Mouse (Mus musculus): ENCODE measurements around the gene Csrp1. TPM values are rescaled to one million over a fixed set of nuclear protein-coding genes. Genes with fewer than 3 reads are reported as not detected.

Gene Csrp1
- polyA plus RNA-seq, 1 experiment from 2014 or later = 17.7 TPM

DNA sequence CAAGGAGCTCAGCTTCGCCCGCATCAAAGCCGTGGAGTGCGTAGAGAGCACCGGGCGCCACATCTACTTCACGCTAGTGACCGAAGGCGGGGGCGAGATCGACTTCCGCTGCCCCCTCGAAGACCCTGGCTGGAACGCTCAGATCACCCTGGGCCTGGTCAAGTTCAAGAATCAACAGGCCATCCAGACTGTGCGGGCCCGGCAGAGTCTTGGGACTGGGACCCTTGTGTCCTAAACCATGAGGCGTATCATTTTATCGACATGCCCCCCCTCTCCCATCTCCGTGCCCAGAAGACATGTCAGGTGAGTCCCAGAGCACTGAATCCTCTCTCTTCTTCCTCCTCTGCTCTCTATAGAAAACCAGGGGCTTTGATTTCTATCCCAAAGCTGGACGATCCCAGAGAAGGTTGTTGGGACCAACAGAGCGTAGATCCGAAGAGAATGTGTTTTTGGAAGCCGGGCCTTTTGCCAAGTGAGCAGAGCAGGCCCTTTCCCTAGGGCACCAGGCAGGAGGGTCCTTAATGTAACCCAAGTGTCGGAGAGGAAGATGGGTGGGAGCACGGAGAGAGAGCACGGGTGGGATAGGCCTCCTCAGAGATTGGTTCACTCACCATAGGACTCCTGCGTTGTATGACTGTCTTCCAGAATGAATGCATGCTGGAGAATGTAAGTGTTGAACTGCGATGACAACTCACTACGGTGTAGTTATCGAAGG lies 46.9 kb downstream of the Csrp1 start:
- H3K9me3 ChIP-seq = no peaks in the 10 kb centered on the region
- no peaks in the 10 kb centered on the region for H3K36me3 ChIP-seq
- 30% methylated on average over 30 of the region's 30 CpGs for WGBS
- 0 out of 2 replicates have a peak, but pooled peaks cover 2% of the 10 kb centered on the region for H3K27me3 ChIP-seq
- peak overlapping the region; percentile 99 for H3K4me2 ChIP-seq (replicated peaks)
- peak overlapping the region; percentile 76 for H3K27ac ChIP-seq (replicated peaks)
- peaks cover 26% of the 10 kb centered on the region for H3K4me1 ChIP-seq
- ATAC-seq (replicated peaks) = no peak
- peak overlapping the region; percentile 71 for H3K4me3 ChIP-seq
- peak overlapping the region; percentile 70 for H3K9ac ChIP-seq (replicated peaks)

GRCm38 (mm10) chr1:135767324-135767890 lies 47.5 kb downstream of the Csrp1 start:
- Histone ChIP-seq H3K4me3 (peak overlapping the region; percentile 71), H3K27ac (replicated peaks) (no peak overlapping the region), H3K9ac (replicated peaks) (no peak overlapping the region), H3K9me3 (no peaks in the 10 kb centered on the region), H3K27me3 (0 out of 2 replicates have a peak, but pooled peaks cover 2% of the 10 kb centered on the region), H3K36me3 (no peaks in the 10 kb centered on the region), H3K4me1 (peaks cover 26% of the 10 kb centered on the region), H3K4me2 (replicated peaks) (peak overlapping the region; percentile 99)
- ATAC-seq (replicated peaks) = no peak
- WGBS = 86% methylated on average over 4 of the region's 4 CpGs

GRCm38 (mm10) chr1:135768400-135768799 lies 48.5 kb downstream of the Csrp1 start:
- H3K27me3 ChIP-seq = 0 out of 2 replicates have a peak, but pooled peaks cover 2% of the 10 kb centered on the region
- no peak overlapping the region for H3K9ac ChIP-seq (replicated peaks)
- WGBS = 96% methylated on average over 2 of the region's 2 CpGs
- H3K4me3 ChIP-seq = no peak overlapping the region
- no peaks in the 10 kb centered on the region for H3K9me3 ChIP-seq
- ATAC-seq (replicated peaks) = no peak
- peaks cover 26% of the 10 kb centered on the region for H3K4me1 ChIP-seq
- no peak overlapping the region for H3K4me2 ChIP-seq (replicated peaks)
- H3K27ac ChIP-seq (replicated peaks) = no peak overlapping the region
- H3K36me3 ChIP-seq = no peaks in the 10 kb centered on the region

- H3K36me3 ChIP-seq = no peaks in the 10 kb centered on the region
- WGBS = 83% methylated on average over 7 of the region's 7 CpGs
- no peaks in the 10 kb centered on the region for H3K27me3 ChIP-seq
- peaks cover 26% of the 10 kb centered on the region for H3K4me1 ChIP-seq
- ATAC-seq (replicated peaks) = no peak
- H3K9ac ChIP-seq (replicated peaks) = no peak overlapping the region
- no peak overlapping the region for H3K4me2 ChIP-seq (replicated peaks)
- H3K4me3 ChIP-seq = no peak overlapping the region
- no peaks in the 10 kb centered on the region for H3K9me3 ChIP-seq
- H3K27ac ChIP-seq (replicated peaks) = no peak overlapping the region
Measured at GRCm38 (mm10) chr1:135770237-135770636, 50.4 kb downstream of the Csrp1 start.

GRCm38 (mm10) chr1:135770896-135771572 lies 51.2 kb downstream of the Csrp1 start:
- no peak overlapping the region for H3K9ac ChIP-seq (replicated peaks)
- H3K4me2 ChIP-seq (replicated peaks) = no peak overlapping the region
- ATAC-seq (replicated peaks) = no peak
- no peaks in the 10 kb centered on the region for H3K9me3 ChIP-seq
- WGBS = 59% methylated on average over 12 of the region's 12 CpGs
- H3K36me3 ChIP-seq = no peaks in the 10 kb centered on the region
- H3K27ac ChIP-seq (replicated peaks) = no peak overlapping the region
- H3K4me1 ChIP-seq = peaks cover 19% of the 10 kb centered on the region
- H3K4me3 ChIP-seq = no peak overlapping the region
- H3K27me3 ChIP-seq = no peaks in the 10 kb centered on the region

GRCm38 (mm10) chr1:135771573-135771970 lies 51.7 kb downstream of the Csrp1 start:
- Histone ChIP-seq H3K4me1 (peaks cover 14% of the 10 kb centered on the region), H3K27me3 (no peaks in the 10 kb centered on the region), H3K9me3 (no peaks in the 10 kb centered on the region), H3K4me2 (replicated peaks) (no peak overlapping the region), H3K36me3 (no peaks in the 10 kb centered on the region), H3K9ac (replicated peaks) (no peak overlapping the region), H3K27ac (replicated peaks) (no peak overlapping the region), H3K4me3 (no peak overlapping the region)
- WGBS = 70% methylated on average over 8 of the region's 8 CpGs
- no peak for ATAC-seq (replicated peaks)

DNA sequence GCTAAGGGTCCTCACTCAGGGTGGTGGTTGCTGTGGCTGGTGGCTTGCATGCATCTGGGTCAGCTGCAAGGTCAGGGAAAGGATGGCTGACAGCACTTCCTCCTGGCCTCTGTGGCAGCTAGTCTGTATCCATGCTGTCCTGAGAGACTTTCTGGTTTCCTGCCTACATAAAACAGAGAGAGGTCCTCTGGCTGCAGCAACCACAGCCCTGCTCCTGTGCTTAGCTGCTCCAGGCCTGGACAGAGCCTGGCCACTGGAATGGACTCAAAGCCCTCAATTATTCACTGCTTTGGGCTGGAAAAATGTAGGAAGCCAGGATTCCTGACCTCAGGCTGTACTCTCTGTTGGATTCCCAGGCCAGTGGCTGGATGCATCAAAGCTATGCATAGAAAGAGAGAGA lies 56.7 kb downstream of the Csrp1 start:
- no peak for ATAC-seq (replicated peaks)
- 0 out of 2 replicates have a peak, but pooled peaks cover 5% of the 10 kb centered on the region for H3K4me1 ChIP-seq
- H3K27me3 ChIP-seq = no peaks in the 10 kb centered on the region
- no peak overlapping the region for H3K4me2 ChIP-seq (replicated peaks)
- H3K9ac ChIP-seq (replicated peaks) = no peak overlapping the region
- H3K9me3 ChIP-seq = no peaks in the 10 kb centered on the region
- H3K27ac ChIP-seq (replicated peaks) = no peak overlapping the region
- H3K36me3 ChIP-seq = no peaks in the 10 kb centered on the region
- no peak overlapping the region for H3K4me3 ChIP-seq

GRCm38 (mm10) chr1:135777046-135777445 lies 57.2 kb downstream of the Csrp1 start:
- Histone ChIP-seq H3K27ac (replicated peaks) (no peak overlapping the region), H3K4me3 (no peak overlapping the region), H3K27me3 (no peaks in the 10 kb centered on the region), H3K4me2 (replicated peaks) (no peak overlapping the region), H3K9ac (replicated peaks) (no peak overlapping the region), H3K4me1 (0 out of 2 replicates have a peak, but pooled peaks cover 5% of the 10 kb centered on the region), H3K36me3 (no peaks in the 10 kb centered on the region), H3K9me3 (no peaks in the 10 kb centered on the region)
- WGBS = 97% methylated on average over 1 of the region's 1 CpGs
- no peak for ATAC-seq (replicated peaks)

DNA sequence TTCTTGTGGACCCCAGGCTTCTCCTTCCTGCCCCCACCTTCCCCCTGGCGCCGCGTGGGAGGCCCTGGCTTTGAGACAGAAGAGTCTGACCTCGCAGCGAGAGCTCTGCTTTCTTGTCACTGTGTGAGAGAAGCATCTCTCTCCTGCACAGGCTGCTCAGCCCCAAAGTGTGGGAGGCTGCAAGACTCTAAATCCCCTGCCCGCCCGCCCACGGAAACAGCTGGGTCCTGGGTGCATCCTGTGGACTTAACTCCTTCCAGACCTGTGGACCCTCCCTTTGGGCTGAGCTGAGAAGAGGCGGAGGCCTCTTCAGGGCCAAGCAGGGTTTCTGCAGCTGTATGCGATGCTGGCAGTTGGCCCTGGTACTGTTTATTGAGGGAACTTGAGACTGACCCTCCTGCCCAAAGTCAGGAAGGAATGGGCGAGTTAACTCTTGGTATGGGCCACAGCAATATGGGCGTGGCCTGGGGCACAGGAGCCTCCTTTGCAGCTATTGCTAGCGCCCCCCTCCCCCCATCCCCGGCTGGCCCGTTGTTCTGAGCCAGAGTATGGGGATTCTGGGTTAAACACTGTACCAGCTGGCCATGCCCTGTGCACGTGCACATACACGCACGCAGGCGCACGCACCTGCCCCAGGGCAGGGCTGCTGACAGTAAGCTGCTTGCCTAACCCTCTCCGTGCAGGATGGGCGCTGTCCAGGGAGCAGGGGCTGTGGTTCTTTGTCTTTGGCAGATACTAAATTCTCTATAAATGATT lies 59.1 kb downstream of the Csrp1 start, which contains the start of gene Tnni1:
TSS of gene Tnni1 (plus strand) at position 655 of the 756 bp plus-strand sequence.
- Histone ChIP-seq H3K4me2 (replicated peaks) (no peak within 1 kb of the TSS), H3K4me3 (no peak within 1 kb of the TSS), H3K9me3 (no peaks in the 10 kb centered on the region), H3K9ac (replicated peaks) (no peak within 1 kb of the TSS), H3K36me3 (no peaks in the 10 kb centered on the region), H3K4me1 (0 out of 2 replicates have a peak, but pooled peaks cover 5% of the 10 kb centered on the region), H3K27ac (replicated peaks) (no peak within 1 kb of the TSS), H3K27me3 (no peaks in the 10 kb centered on the region)
- no peak for ATAC-seq (replicated peaks)
- 38% methylated on average over 22 of the region's 22 CpGs for WGBS

- Histone ChIP-seq H3K4me1 (0 out of 2 replicates have a peak, but pooled peaks cover 5% of the 10 kb centered on the region), H3K9ac (replicated peaks) (no peak overlapping the region), H3K36me3 (no peaks in the 10 kb centered on the region), H3K27me3 (no peaks in the 10 kb centered on the region), H3K27ac (replicated peaks) (no peak overlapping the region), H3K4me3 (no peak overlapping the region), H3K9me3 (no peaks in the 10 kb centered on the region), H3K4me2 (replicated peaks) (no peak overlapping the region)
- ATAC-seq (replicated peaks) = no peak
- WGBS = 65% methylated on average over 4 of the region's 4 CpGs
Measured at GRCm38 (mm10) chr1:135780649-135781048, 60.8 kb downstream of the Csrp1 start.

DNA sequence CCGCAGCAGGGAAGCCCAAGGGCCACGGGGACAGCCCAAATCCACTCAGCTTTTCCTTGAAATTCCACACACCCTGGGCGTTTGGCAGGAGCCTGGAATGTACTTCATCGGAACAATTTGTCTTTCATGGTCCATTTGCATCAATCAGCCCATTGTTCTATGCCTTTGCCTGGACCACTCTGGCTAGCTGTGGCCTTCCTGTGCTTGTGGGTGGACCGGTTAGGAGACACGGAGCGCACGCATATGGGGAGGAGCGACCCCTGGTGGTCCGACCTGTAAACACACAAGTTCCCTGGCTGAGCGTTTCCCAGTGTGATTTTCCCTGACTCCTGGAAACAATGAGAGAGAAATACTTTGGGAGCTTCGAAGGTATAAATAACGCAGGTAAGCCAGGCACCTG lies 61.4 kb downstream of the Csrp1 start:
- ATAC-seq (replicated peaks) = peak; percentile 63
- H3K27me3 ChIP-seq = no peaks in the 10 kb centered on the region
- H3K36me3 ChIP-seq = no peaks in the 10 kb centered on the region
- no peaks in the 10 kb centered on the region for H3K9me3 ChIP-seq
- no peak overlapping the region for H3K4me2 ChIP-seq (replicated peaks)
- H3K4me1 ChIP-seq = 0 out of 2 replicates have a peak, but pooled peaks cover 5% of the 10 kb centered on the region
- no peak overlapping the region for H3K27ac ChIP-seq (replicated peaks)
- no peak overlapping the region for H3K4me3 ChIP-seq
- 15% methylated on average over 13 of the region's 13 CpGs for WGBS
- H3K9ac ChIP-seq (replicated peaks) = no peak overlapping the region
